Mouse (Mus musculus) adrenal gland, adult 2 months (tissue): ENCODE data around the gene Pla2g4b. TPM values are rescaled to one million over a fixed set of nuclear protein-coding genes. Genes with fewer than 3 reads are reported as not detected.
A peak's percentile ranks its signal among the peaks of the same experiment; 100 is the strongest.

ENCODE experiments used
- DNase-seq: peaks from one replicate; pipeline ENCODE4 v3.0.0; 2021
- microRNA-seq, 2 experiments: library from miRNA; unstranded; fragments of <30 nt; microRNA quantifications; one replicate each; pipeline ENCODE4 v1.2.0; 2021
- polyA plus RNA-seq: library from polyadenylated mRNA; depleted of rRNA; stranded (reverse); fragments of >200 nt; gene quantifications from 2 replicates; pipeline ENCODE4 v1.2.3, GENCODE M21; 2012; rRNA removed
- total RNA-seq, 2 experiments: library from RNA; stranded (reverse); gene quantifications; 2 replicates each; pipeline ENCODE4 v1.2.3; 2021

Gene Pla2g4b
- total and polyA plus RNA-seq, 3 experiments = 1.4 to 10.0 (median 2.2) TPM

GRCm38 (mm10) chr2:120062248-120062647 lies 29.0 kb downstream of the Pla2g4b start:
- DNase-seq = no peak

GRCm38 (mm10) chr2:120064639-120065038 lies 31.4 kb downstream of the Pla2g4b start:
- DNase-seq = no peak

GRCm38 (mm10) chr2:120065243-120065642 lies 32.0 kb downstream of the Pla2g4b start:
- DNase-seq = no peak

- DNase-seq = no peak
Measured at GRCm38 (mm10) chr2:120066224-120066623, 33.0 kb downstream of the Pla2g4b start.

GRCm38 (mm10) chr2:120068555-120069465 lies 35.6 kb downstream of the Pla2g4b start:
- peak; percentile 59 for DNase-seq

- no peak for DNase-seq
Measured at GRCm38 (mm10) chr2:120069466-120069990, 36.3 kb downstream of the Pla2g4b start.

- no peak for DNase-seq
Measured at GRCm38 (mm10) chr2:120074096-120074495, 40.9 kb downstream of the Pla2g4b start.

GRCm38 (mm10) chr2:120076076-120076705 lies 43.0 kb downstream of the Pla2g4b start:
- peak; percentile 60 for DNase-seq

- no peak for DNase-seq
Measured at GRCm38 (mm10) chr2:120082416-120082815, 49.2 kb downstream of the Pla2g4b start.

- peak; percentile 33 for DNase-seq
Measured at GRCm38 (mm10) chr2:120084593-120085361, 51.6 kb downstream of the Pla2g4b start.

GRCm38 (mm10) chr2:120086038-120086437 lies 52.8 kb downstream of the Pla2g4b start:
- no peak for DNase-seq

GRCm38 (mm10) chr2:120087391-120087790 lies 54.2 kb downstream of the Pla2g4b start:
- peak; percentile 53 for DNase-seq

- no peak for DNase-seq
Measured at GRCm38 (mm10) chr2:120087897-120088296, 54.7 kb downstream of the Pla2g4b start.

- no peak for DNase-seq
Measured at GRCm38 (mm10) chr2:120090979-120091378, 57.8 kb downstream of the Pla2g4b start.

Small RNAs within 50 kb of the gene (microRNA-seq; reads per million reads assigned to microRNA genes)
- 0.41 to 1.8 reads per million in 2 experiments for gene Mir7665

Other genes with a start within 250 kb of the Pla2g4b start
- 10 to 100 TPM; 13.6 to 18.7 TPM for gene Rpap1, start 245.9 kb upstream of the Pla2g4b start, total RNA-seq
- gene Rpap1, start 245.9 kb upstream of the Pla2g4b start, polyA plus RNA-seq = 39.1 and 42.3 TPM in 2 replicates
- gene Tyro3, start 235.7 kb upstream of the Pla2g4b start, total RNA-seq = 1 to 10 TPM; 3.9 to 5.7 TPM
- gene Tyro3, start 235.7 kb upstream of the Pla2g4b start, polyA plus RNA-seq = 4.1 and 5.5 TPM in 2 replicates
- 10 to 100 TPM; 40.5 to 43.6 TPM for gene Mga, start 136.2 kb upstream of the Pla2g4b start, total RNA-seq
- 8.1 and 10.3 TPM in 2 replicates for gene Mga, start 136.2 kb upstream of the Pla2g4b start, polyA plus RNA-seq
- 10 to 100 TPM; 10.7 to 13.1 TPM for gene Mapkbp1, start 60.7 kb upstream of the Pla2g4b start, total RNA-seq
- gene Mapkbp1, start 60.7 kb upstream of the Pla2g4b start, polyA plus RNA-seq = 9.3 and 12.4 TPM in 2 replicates
- 1 to 10 TPM; 5.9 to 7.6 TPM for gene Jmjd7, start 5.9 kb upstream of the Pla2g4b start, total RNA-seq
- gene Jmjd7, start 5.9 kb upstream of the Pla2g4b start, polyA plus RNA-seq = 7.1 and 7.9 TPM in 2 replicates
- gene Gm28042, start 5.9 kb upstream of the Pla2g4b start, total RNA-seq = under 1 TPM; 0.78 to 0.93 TPM
- gene Gm28042, start 5.9 kb upstream of the Pla2g4b start, polyA plus RNA-seq = 9.0 and 9.3 TPM in 2 replicates
- gene Ehd4, start 121.2 kb downstream of the Pla2g4b start, total RNA-seq = 10 to 100 TPM; 39.1 to 65.2 TPM
- 19.1 and 25.4 TPM in 2 replicates for gene Ehd4, start 121.2 kb downstream of the Pla2g4b start, polyA plus RNA-seq
- gene Pla2g4e, start 211.9 kb downstream of the Pla2g4b start, total RNA-seq = under 1 TPM; 0.31 to 0.46 TPM
- gene Pla2g4e, start 211.9 kb downstream of the Pla2g4b start, polyA plus RNA-seq = 0.11 and 0.16 TPM in 2 replicates